Mouse (Mus musculus): ENCODE data around the gene Tmem63b. TPM values are rescaled to one million over a fixed set of nuclear protein-coding genes. Genes with fewer than 3 reads are reported as not detected.

Gene Tmem63b
- total RNA-seq, 2 experiments from 2014 or later: 219 to 224 TPM

GRCm38 (mm10) chr17:45707376-45707775, 20.7 kb upstream of the Tmem63b start:
- DNase-seq (ENCODE audit: low spot score in 2 of 2): no peak

- no peak for DNase-seq (ENCODE audit: low spot score in 2 of 2)
Observed at GRCm38 (mm10) chr17:45706796-45707195, 20.1 kb upstream of the Tmem63b start.

GRCm38 (mm10) chr17:45703187-45703586, 16.5 kb upstream of the Tmem63b start:
- no peak for DNase-seq (ENCODE audit: low spot score in 2 of 2)

GRCm38 (mm10) chr17:45702254-45702653, 15.5 kb upstream of the Tmem63b start:
- DNase-seq (ENCODE audit: low spot score in 2 of 2): no peak

GRCm38 (mm10) chr17:45701236-45701591, 14.5 kb upstream of the Tmem63b start:
- DNase-seq (ENCODE audit: low spot score in 2 of 2): no peak

GRCm38 (mm10) chr17:45700496-45701235, 14.0 kb upstream of the Tmem63b start:
- DNase-seq (ENCODE audit: low spot score in 2 of 2): no peak

- no peak for DNase-seq (ENCODE audit: low spot score in 2 of 2)
Observed at GRCm38 (mm10) chr17:45699039-45699740, 12.5 kb upstream of the Tmem63b start.

- no peak for DNase-seq (ENCODE audit: low spot score in 2 of 2)
Observed at GRCm38 (mm10) chr17:45698368-45698767, 11.7 kb upstream of the Tmem63b start.

GRCm38 (mm10) chr17:45696981-45697380, 10.3 kb upstream of the Tmem63b start:
- DNase-seq (ENCODE audit: low spot score in 2 of 2): no peak

- no peak for DNase-seq (ENCODE audit: low spot score in 2 of 2)
Observed at GRCm38 (mm10) chr17:45695227-45696120, 8.8 kb upstream of the Tmem63b start.

GRCm38 (mm10) chr17:45693812-45694565, 7.3 kb upstream of the Tmem63b start:
- no peak for DNase-seq (ENCODE audit: low spot score in 2 of 2)

- DNase-seq (ENCODE audit: low spot score in 2 of 2): no peak
Observed at GRCm38 (mm10) chr17:45692159-45692558, 5.5 kb upstream of the Tmem63b start.

GRCm38 (mm10) chr17:45690044-45690443, 3.3 kb upstream of the Tmem63b start:
- no peak for DNase-seq (ENCODE audit: low spot score in 2 of 2)

- no peak for DNase-seq (ENCODE audit: low spot score in 2 of 2)
Observed at GRCm38 (mm10) chr17:45689120-45689519, 2.4 kb upstream of the Tmem63b start.

- DNase-seq (ENCODE audit: low spot score in 2 of 2): peak; percentile 90 to 94
Observed at GRCm38 (mm10) chr17:45686093-45686619, 549 bp downstream of the Tmem63b start, which contains the start of gene Mrpl14. TSS of gene Mrpl14 (plus strand) at chr17:45686322.

- DNase-seq (ENCODE audit: low spot score in 2 of 2): peak; percentile 45 to 60
Observed at GRCm38 (mm10) chr17:45685171-45686092, 1.3 kb downstream of the Tmem63b start.

- DNase-seq (ENCODE audit: low spot score in 2 of 2): peak in 1 of 2 experiments; percentile 19
Observed at GRCm38 (mm10) chr17:45684667-45685131, 2.0 kb downstream of the Tmem63b start.

- DNase-seq (ENCODE audit: low spot score in 2 of 2): no peak
Observed at GRCm38 (mm10) chr17:45682843-45683242, 3.9 kb downstream of the Tmem63b start.

GRCm38 (mm10) chr17:45681588-45681987, 5.1 kb downstream of the Tmem63b start:
- no peak for DNase-seq (ENCODE audit: low spot score in 2 of 2)
